Mouse (Mus musculus): ENCODE results near the gene Itpkb.

Itpkb gene

DNA sequence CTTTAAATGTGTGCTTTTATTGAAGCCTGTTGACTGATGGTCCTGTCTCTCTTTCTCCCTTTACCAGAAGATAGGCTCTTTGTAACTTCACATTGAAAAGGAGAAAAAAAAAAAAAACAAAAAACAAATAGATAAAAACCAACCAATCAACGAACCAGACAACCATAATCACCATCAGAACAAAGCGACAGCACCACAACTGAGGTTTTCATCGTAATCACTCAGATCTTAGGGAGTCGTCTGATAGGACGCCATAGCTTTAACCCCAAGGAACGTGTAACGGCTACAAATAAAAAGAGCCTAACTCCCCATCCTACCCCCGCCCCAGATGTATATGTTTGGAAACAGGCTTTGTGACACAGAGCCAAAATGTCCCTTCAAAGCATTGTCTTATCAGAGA is 8.1 kb downstream of the Itpkb start:
- in situ Hi-C loops (cut with MboI, MseI) = loop anchor here (10.0 kb wide), 1 partner anchor 794 kb away; the partner anchor contains the start of genes Cnst and Tfb2m

DNA sequence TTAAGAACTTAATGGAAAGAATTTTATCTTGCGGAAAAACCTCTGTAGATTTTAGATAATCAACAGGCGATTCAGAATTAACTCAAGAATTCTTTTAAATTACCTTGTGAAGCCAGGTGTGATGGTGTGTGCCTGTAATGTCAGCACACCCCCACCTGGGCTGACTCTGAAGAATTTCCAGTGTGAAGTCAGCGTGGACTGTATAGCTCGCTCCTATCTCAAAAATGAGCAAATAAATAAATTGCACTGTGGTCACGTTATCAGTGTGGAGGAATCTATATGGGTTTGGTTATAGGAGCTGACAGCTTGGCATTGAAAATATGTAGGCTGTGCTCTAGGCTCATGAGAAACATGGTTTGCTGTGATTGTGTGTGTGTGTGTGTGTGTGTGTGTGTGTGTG is 8.9 kb downstream of the Itpkb start:
- in situ Hi-C loops (cut with MboI, MseI) = loop anchor here (10.0 kb wide), 1 partner anchor 794 kb away; the partner anchor contains the start of genes Cnst and Tfb2m

DNA sequence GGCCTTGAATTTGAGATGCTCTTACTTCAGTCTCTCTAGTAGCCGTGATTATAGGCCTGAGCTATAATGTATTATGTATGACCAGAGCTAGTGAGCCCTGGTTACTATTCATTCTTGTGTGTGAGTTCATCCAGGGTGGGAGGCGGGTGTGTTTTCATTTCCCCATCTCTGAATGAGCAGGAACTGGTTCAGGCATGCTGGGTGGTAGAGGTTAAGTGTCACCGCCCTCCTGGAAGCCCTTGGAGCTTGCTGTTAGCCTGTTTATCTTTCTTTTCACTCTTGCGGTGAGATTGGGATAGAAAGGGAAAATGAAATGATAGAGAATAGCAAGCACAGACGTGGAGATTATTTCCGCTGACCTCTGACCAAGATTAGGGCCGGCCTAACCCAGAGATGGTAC is 12.7 kb downstream of the Itpkb start:
- in situ Hi-C loops (cut with MboI, MseI) = no loop called here

DNA sequence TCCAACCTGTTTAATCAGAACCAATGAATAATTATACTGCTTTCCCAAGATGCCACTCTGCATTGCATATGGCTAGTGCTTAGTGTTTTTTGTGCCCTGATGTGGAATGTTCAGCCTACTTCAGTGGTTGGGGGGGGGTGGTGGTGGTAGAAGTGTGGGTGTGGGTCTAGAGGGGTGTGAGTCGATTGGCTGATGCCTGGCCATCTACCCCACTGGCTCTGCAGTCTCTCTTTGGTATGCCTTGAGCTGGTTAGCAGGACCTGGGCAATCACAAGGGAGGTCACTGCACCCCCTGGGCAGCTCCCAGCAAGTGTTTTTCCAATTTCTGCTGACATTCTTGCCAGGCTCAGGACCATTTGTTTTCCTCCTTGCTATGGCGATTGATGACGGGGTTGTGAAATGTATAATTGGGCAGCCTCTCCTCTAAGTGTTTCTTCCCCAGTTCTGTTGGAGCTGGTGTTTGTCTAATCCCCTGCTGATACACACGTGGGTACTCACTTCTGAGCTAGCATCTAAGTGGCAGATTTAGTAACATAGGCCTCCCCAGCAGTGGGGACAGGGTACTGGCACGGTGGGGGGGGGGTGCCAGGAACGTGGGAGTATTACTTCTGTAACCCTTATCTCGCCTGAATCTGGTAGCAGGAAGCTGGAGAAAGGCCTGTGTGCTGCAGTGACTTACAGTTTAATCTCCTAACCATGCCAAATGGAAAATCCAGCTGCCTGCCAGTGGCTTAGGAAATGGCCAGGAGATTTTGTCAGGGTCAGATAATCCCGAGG is 13.3 kb downstream of the Itpkb start:
- in situ Hi-C loops (cut with MboI, MseI) = no loop called here

DNA sequence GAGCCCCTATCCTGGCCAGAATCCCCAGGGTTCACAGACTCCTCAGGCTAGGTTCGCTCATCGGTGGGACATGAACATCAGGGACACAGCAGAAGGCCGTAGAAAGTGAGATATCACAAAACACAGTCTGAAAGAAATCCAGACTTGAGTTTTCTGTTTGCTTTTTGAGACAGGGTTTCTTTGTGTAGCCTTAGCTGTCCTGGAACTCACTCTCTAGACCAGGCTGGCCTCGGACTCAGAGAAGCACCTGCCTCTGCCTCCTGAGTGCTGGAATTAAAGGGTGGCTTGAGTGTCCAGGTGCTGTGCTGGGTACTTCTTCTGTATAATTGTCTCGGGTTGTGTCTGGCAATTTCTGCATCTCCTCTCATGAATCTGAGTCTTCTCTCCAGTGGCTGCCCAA is 14.8 kb downstream of the Itpkb start:
- in situ Hi-C loops (cut with MboI, MseI) = no loop called here

DNA sequence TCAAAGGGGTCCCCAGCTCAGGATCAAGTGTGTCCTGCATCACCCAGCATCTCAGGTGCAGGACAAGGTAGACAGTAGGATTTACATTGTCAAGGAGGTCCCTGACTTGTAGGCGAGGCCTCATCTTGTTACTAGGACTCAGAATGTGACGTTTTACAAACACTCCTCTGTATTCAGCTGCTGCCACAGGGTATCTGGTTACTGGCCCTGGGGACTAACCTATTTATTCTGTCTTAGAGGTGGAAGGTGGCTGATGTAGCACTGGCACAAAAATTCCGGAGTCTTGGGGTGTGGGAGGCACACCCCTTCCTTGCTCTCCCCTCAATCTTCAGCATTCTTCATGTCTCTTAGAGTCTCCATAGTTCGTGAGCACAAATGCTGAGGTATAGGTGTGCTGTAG is 16.8 kb downstream of the Itpkb start:
- in situ Hi-C loops (cut with MboI, MseI) = no loop called here

DNA sequence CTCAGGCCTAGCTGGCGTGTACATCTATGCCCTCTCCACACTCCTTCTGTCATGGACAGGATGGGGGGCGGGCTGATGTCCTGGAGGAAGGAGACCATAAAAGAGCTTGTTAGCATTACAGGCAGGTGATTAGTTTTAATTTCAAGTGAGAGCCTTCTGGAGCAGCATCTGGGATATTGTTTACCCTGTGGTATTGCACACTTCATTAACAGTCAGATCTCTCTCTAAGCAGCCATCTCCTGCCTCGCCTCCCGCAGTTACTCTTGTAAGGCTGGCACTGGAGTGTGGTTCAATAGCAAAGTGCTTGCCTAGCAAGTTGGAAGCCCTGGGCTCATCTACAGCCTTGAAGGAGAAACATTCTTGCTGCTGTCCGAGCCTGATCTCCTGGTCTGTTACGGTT is 17.6 kb downstream of the Itpkb start:
- in situ Hi-C loops (cut with MboI, MseI) = no loop called here

DNA sequence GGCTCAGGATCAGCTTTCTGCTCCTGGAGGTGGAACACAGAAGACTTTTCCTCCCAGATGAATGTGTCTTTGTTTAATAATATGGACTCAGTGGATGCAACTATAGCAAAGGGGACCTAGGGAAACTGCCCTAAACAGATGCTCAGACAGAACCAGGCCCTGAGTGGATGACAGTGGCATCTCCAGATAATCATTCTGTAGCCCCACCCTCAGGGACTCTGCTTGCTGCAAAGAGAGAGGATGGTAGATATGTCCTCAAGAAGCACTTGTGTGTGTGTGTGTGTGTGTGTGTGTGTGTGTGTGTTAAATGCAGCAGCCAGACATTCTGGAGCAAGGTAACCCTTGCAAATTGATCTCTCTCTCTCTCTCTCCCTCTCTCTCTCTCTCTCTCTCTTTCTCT is 18.8 kb downstream of the Itpkb start:
- in situ Hi-C loops (cut with MboI, MseI) = no loop called here

DNA sequence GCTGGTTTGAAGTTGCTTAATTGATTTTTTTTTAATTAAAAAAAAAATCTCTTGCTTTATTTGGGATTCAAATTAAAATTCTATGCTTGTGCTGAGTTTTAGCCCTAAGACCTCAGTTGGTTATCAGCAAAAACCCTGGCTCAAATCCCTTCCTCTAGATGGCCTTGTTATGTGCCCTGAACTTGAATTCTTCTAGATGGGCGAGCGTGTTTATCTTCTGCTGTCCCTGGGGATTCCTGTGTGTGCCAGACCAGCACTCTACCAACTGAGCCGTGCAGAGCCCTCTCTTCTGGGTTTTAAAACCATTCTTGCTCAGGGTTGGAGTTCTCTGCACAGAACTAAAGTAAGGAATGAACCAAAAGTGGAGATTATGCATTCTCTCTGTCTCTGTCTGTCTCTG is 22.0 kb downstream of the Itpkb start:
- in situ Hi-C loops (cut with MboI, MseI) = no loop called here

DNA sequence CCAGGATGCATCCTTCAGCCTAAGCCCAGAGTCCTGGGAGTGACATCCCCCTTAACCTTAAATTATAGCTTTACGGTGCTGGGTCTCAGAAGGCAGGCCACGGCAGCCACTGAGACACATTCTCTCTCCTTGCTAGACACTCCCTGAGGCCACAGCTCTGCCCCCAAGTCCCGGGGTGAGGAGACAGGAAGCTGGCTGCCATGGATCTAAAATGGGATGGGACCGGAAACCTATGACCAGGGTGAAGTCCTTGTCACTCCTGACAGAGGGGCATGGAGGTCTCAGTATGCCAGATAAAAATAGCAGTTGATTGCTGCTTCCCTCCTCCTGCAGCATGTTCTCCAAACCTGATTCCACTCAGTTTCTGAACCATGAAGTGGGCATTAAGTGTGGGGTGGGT is 23.8 kb downstream of the Itpkb start:
- in situ Hi-C loops (cut with MboI, MseI) = no loop called here

DNA sequence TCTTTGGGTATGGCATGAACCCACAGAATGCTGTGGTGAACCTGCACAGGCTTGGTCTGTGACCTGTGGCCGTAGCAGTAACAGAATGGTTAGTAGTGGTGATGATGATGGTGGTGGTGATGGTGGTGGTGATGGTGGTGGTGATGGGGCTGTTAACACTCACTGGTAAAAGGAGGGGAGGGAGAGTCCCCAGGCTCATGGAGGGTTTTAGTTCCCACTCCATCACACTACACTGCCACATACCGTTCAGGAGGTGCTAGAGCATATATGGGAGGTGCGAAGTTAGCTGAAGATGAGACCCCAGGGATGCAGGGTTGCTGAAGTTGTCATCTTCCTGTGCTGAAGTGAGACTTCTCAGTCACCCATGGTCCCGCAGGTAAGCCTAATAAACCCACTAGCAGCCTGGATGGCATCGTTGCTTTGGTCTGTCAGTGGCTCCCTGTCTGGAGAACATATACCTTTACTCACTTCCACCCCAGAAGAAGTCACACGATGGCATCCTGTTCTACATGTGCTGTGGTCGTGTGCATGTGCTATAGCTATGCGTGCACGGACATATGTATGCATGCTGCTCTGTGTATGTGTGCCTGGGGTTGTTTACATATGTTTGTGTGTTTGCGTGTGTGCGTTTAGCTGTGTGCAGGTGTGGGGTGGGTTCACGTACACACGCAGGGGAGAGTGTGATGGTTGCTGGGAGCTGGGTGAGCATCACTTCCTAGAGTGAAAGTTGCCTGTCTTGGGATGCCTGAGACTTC is 24.9 kb downstream of the Itpkb start:
- in situ Hi-C loops (cut with MboI, MseI) = no loop called here

DNA sequence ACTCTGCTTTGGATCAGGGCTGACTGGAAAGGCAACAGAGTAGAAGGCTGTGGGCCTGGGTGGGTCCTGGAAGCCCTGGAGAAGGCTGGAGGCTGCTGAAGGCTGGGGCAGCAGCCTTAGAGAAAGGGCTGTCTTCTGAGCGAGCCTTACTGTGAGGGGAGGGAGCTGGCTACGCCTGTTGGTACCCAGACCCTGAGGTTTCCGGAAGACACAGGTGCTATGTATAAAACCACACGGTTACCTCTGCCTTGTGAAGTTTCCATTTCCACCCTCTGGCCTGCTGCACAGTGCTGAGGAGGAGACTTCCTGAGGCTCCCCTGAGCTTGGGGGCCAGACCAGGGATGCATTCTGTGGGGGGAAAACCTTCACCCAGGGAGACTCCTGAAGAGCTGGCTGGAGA is 25.9 kb downstream of the Itpkb start:
- in situ Hi-C loops (cut with MboI, MseI) = no loop called here

DNA sequence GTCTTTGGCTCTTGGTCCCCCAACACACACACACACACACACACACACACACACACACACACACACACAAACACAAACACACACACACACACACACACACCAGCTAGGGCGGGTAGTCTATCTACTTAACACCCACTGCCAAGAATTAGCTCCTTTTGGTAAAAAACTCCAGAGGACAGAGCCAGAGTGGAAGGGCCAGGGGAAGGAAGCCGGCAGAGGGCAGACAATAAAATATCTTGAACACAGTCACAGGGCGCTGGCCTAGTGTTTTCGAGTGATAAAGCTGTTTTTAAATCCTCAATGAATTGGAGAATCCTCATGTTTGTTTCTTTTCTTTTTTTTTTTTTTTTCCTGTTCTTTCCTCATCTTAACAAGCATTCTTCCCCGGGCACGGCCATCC is 26.6 kb downstream of the Itpkb start:
- in situ Hi-C loops (cut with MboI, MseI) = no loop called here

DNA sequence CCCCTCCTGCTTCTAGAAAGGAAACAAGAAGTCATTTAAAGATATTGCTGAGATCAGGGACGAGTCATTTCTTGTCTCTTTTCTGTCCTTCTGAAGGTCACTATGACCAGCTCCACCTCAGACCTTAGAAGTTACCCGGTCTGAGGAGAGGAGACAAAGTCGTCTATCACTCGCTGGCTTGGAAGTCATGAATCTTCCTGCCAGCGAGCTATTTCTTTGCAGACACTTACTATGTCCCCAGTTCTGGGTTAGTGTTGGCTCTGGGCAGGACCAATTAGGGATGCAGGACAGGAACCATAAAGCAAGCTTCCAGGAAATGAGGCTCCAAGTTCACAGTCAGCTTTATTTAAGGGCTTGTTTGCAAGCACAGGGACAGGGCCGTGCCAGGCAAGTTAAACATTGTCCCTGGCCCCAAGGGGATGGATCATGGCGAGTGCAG is 27.6 kb downstream of the Itpkb start:
- in situ Hi-C loops (cut with MboI, MseI) = no loop called here

DNA sequence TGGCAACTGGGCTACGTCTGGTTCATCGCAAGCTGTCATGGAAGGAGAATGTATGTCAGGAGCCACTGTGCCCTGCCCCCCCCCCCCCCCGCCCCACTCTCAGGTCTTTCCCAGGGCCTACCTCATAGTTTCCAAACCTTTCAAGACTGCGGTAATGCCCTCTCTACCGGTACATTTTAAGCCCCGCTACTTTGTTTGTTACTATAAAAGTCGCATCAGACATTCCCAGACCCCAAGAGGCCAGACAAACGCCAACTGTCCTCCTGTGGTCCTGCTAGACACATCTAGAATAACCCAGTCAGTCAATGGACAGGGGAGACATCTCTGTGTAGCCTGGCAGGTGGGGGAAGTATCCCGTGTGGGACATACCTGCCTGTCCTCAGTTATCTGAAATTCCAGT is 28.2 kb downstream of the Itpkb start:
- in situ Hi-C loops (cut with MboI, MseI) = no loop called here

DNA sequence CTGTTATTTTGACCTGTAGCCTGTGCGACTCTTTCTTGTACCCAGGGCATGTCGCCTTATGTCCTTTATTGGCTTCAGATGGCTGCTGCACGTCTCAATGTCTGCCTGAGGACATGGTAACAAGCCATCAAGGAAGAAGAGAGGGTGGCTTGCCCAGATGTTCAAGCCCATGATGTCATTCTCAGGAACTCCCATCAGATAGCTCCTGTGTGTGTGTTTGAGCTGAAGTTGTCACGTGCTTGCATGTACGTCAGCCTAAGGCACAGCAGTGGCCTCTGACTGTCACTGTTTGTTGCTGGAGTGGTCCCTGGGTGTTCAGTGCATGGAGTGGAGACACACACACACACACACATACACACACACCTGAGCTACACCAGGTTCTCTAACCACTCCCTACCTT is 29.0 kb downstream of the Itpkb start:
- in situ Hi-C loops (cut with MboI, MseI) = no loop called here

DNA sequence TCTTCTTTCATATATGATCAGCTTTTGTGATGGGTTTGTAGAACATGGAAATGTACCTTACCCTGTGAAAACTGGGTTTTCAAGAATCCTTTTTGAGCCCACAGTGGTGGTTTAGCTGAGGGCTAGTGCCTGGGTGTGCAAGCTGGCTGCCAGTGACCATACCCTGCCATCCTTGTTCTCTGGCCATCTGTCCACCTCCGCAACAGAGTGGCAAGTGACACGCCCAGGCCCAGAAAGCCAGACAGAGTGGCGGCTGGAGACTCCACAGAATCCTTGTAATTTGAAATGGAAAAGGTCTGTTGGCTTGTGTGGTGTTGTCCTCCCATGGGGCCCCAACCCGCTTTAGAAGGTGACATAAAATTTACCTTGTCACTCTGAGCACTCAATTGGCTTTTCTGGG is 31.9 kb downstream of the Itpkb start:
- in situ Hi-C loops (cut with MboI, MseI) = loop anchor here (5.0 kb wide), 2 partner anchors 40 to 50 kb away; no protein-coding TSS in a partner anchor

DNA sequence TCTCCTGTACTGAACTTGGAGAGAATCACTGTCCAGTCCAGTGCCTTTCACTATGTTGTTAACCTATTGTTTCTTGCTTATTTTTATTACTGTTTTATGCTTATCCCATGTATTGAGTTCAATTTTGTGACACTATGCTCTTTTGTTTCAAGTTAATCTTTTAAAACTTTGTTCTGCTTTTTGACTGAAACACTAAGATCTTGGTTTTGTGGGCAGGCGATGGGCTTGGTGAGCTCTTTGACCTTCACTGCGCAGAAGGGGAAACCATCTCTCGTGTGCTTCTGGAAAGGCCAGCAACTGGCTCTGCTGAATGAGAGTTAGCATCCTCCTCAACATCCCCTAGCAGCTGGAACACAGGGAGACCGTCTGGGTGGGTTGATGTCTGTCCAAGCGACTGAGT is 32.6 kb downstream of the Itpkb start:
- in situ Hi-C loops (cut with MboI, MseI) = loop anchor here (5.0 kb wide), 2 partner anchors 39 to 51 kb away; no protein-coding TSS in a partner anchor

DNA sequence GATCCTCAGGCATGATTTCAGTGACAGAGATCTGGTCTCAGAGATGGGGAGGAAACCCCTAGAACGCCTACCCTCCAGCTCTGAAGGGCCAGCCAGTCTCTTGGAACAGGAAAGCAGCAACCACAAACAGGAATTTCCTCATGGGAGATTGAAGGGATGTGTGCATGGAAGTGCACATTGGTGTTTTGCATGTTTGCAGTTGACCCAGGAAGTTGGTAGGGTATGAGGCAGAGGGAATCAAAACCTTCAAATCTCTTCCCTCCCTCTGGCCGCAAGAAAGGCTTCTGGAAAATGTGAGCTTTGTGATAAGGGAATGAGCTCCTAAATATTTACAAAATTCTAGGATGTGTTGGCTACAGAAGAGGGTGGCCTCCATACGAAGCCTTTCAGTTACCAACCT is 33.0 kb downstream of the Itpkb start:
- in situ Hi-C loops (cut with MboI, MseI) = loop anchor here (5.0 kb wide), 2 partner anchors 39 to 51 kb away; no protein-coding TSS in a partner anchor

DNA sequence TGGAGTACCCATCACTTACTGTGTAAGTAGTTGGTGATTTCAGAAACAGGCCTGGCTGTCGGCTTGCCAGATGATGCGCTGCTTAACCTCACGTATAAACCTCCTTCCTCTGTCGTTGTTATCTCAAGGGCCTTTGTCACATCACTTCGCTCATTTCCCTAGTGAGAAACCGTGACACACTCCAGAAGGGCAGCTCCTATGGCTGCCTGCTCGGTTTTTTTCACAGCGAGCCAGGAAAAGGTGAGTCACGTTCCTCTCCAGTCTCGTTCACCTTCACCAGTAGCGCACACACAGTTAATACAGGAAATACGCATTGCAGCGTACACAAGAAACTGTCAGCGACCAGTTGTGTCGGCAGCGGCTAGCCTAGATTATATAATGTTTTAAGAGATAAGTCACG is 33.7 kb downstream of the Itpkb start:
- in situ Hi-C loops (cut with MboI, MseI) = loop anchor here (5.0 kb wide), 2 partner anchors 38 to 52 kb away; no protein-coding TSS in a partner anchor

DNA sequence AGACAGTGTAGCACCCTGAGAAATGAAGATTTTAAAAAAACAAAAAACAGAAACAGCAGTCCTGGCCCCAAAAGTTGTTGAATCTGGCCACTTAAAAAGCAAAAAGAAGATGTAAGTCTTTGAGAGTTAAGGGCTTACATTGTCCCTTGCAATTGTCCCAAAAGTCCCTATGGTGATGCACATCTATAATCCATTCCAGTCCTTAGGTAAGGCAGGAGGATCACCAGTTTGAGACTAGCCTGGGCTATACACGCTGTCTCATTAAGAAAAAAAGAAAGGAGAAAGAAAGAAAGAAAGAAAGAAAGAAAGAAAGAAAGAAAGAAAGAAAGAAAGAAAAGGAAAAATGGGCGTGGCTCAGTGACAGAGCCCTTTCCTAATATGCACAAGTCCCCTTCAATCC is 34.4 kb downstream of the Itpkb start:
- in situ Hi-C loops (cut with MboI, MseI) = loop anchor here (5.0 kb wide), 2 partner anchors 38 to 52 kb away; no protein-coding TSS in a partner anchor

DNA sequence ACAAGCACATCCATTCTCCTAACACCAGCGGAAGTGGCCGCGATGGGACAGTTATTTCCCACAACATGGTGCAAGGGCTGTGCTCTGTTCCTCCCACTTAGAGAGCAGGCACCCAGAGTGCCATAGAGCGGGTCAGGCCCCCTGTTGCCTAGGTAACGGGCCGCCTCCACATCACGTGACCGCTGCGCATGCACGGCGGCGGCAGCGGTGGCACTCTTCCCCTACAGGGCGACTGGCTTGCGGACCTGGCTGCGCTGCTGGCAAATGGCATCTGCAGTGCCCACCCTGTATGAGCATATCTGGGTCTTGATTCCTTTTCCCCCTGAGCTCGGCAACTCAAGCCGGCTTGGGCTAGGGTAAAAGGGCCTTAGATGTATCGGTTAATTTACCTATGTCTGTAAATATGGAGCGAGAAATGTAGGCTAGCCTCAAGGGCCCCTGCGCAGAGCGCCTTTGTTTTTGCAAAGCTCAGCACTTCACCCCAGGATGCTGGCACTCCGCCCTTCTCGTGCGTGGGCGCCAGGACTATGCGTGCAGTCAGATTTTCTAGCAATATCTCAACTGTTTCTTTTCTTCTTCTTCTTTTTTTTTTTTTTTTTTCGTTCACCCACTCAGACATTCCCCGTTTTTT is 35.0 kb downstream of the Itpkb start:
- in situ Hi-C loops (cut with MboI, MseI) = no loop called here
